Mouse (Mus musculus) stomach, postnatal 0 days (tissue): Measurements from ENCODE around the gene Kcnma1.

Experiments used
- CTCF ChIP-seq: IDR thresholded peaks from 2 replicates; pipeline ENCODE4 v1.5.1; 2016; ENCODE audit warnings: antibody characterized with exemption, low read depth, mild to moderate bottlenecking, moderate library complexity
- EP300 ChIP-seq: optimal IDR thresholded peaks from 2 replicates; pipeline ENCODE3; 2016; ENCODE audit warnings: antibody characterized with exemption

GRCm38 (mm10) chr14:23877561-23877960 lies 136.7 kb downstream of the Kcnma1 start:
- no peak for TF ChIP-seq CTCF
- no peak for TF ChIP-seq EP300
